Mouse (Mus musculus): ENCODE results near the gene Dtx3. TPM values are rescaled to one million over a fixed set of nuclear protein-coding genes. Genes with fewer than 3 reads are reported as not detected.
A peak's percentile ranks its signal among the peaks of the same experiment; 100 is the strongest.
"Not testable (repeated sequence)": the region's sequence is repeated elsewhere in the genome, so short reads cannot be mapped to it uniquely, and the experiment has no call there.

The Dtx3 gene
- total RNA-seq, 2 experiments from 2014 or later = 195 to 221 TPM

DNA sequence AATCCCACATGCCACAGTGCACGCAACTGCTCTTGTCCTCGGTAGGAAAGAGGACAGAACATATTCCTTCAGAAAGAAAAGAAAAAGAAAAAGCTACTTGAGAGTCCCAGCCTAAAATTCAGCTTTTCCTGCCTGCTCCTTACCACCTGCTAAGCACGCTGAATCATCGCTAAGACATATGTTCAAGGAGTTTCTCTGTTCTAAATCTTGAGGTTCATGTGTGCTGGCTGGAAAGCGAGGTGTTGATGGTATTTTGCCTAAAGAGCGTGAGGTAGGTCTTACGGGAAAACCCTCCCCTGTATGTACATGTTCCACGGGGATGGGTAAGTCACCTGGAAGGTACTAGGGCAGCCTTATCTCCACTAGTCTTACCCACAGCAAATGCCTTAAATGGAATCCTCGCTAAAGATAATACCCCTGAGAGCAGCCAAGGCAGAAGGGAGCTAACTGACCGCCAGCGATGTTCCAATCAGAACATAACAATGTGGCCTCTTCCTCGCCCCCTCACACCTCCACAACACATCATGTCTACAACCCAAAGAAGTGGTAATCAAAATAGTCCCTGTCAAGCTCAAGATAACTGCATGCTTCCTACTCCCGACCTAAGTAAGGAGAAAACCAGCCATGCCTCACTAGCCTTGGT lies 14.5 kb upstream of the Dtx3 start:
- intact Hi-C loops (cut with DNase I) = loop anchor here (2.0 kb wide), 1 partner anchor 15 kb away; the partner anchor contains the start of gene Dtx3
- peak in 1 of 2 experiments; percentile 68 for DNase-seq (ENCODE audit: low spot score in 2 of 2)

GRCm38 (mm10) chr10:127208921-127209320 lies 13.4 kb upstream of the Dtx3 start:
- DNase-seq (ENCODE audit: low spot score in 2 of 2) = no peak
- intact Hi-C loops (cut with DNase I) = no loop called here

DNA sequence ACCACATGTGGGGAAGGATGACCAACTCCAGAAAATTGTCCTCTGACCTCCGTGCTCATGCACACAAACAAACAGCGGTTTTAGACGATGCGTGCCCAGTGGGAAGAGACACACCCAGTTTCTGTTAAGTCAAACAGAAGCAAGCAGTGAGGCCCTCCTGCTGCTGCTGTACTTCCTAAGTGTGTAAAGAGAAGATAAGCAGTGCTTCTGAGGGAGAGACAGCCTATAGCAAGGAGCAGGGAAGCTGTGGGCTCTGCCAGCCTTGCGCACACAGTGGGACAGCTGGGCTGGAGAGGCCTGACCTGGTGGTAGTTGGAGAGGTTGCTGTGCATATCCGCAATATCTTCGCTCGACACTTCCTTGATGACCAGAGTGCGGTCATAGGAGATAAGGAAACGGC lies 9.8 kb upstream of the Dtx3 start:
- DNase-seq (ENCODE audit: low spot score in 2 of 2) = no peak

GRCm38 (mm10) chr10:127204589-127204988 lies 9.1 kb upstream of the Dtx3 start:
- intact Hi-C loops (cut with DNase I) = no loop called here
- DNase-seq (ENCODE audit: low spot score in 2 of 2) = no peak

More for the DNA sequence above, 9.8 kb upstream of the Dtx3 start:
- intact Hi-C loops (cut with DNase I) = no loop called here

GRCm38 (mm10) chr10:127203106-127203505 lies 7.6 kb upstream of the Dtx3 start:
- no peak for DNase-seq (ENCODE audit: low spot score in 2 of 2)
- intact Hi-C loops (cut with DNase I) = no loop called here

DNA sequence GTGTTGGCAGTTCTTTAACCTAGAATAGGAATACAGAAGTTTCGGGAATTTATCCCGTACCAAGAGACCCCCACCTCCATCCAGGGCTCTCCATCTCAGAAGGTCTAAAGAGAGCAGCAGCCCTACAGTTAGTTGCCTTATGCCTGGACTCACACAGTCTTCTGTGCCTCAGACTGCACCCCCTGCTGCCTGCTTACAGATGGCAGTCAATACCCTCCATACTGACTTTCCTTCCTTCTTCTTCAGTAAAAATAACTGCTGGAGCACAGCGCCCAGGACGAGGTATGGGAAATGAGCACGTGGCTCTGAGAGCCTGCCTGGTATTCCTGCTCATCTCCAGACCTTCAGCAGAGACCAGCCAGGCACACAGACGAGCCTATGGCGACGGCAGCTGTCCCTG lies 4.8 kb upstream of the Dtx3 start:
- intact Hi-C loops (cut with DNase I) = no loop called here

DNA sequence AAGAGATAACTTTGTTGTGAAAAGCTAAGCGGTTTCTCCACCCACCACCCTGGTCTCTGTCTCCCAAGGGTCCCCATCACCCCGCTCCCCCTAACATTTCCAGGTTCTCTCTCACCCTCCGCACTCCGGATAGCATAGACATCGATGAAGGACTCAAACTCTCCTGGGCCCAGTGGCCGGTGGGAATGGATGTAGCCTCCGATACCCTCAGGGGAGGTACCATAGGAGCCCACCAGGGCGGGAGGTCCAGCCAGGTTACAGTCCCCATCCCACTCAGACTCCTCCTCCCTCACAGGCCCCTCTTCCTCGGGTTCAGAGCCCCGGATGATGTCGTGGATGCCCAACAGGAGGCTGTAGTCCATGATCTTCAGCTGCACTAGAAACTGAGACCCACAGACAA lies 3.9 kb upstream of the Dtx3 start:
- intact Hi-C loops (cut with DNase I) = no loop called here
- DNase-seq (ENCODE audit: low spot score in 2 of 2) = no peak

More for the DNA sequence above, 4.8 kb upstream of the Dtx3 start:
- DNase-seq (ENCODE audit: low spot score in 2 of 2) = no peak

DNA sequence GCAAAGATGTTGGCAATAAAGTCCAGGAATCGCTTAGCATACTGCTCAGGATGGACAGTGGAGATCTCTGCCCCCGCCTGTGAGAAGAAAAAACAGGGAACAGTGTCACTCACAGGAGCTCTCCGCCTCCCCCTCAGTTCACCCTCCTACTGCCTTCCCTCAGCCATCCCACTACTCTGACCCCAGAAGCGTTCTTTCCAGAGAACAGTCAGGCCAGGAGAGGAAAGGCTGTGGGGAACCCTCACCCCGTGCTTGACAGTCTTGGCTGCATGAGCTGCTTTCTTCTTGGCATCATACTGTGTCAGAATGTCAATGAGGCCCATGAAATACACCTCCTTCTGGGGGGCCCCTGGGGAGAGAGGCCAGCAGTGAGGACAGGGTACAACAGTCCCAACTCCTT lies 3.5 kb upstream of the Dtx3 start:
- no peak for DNase-seq (ENCODE audit: low spot score in 2 of 2)
- intact Hi-C loops (cut with DNase I) = no loop called here

DNA sequence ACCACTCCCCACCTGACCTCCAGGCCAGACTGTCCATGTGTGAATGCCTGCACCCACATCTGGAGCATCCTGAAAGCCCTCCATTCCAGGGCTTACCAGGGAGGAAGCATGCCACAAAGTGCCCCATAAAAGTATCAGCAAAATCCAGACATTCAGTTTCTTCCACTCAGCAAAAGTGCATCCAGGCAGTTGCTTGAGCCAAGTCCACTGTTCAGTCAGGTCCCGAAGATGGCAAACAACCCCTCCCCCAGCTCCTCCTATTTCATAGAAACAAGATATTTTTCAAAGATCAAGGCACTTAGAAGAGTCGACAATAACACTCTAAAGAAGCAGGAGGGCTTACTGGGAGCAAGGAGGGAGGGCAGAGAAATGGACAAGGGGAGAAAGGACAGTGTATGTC lies 3.0 kb upstream of the Dtx3 start:
- intact Hi-C loops (cut with DNase I) = no loop called here
- no peak for DNase-seq (ENCODE audit: low spot score in 2 of 2)

- intact Hi-C loops (cut with DNase I) = no loop called here
- DNase-seq (ENCODE audit: low spot score in 2 of 2) = no peak
Measured at GRCm38 (mm10) chr10:127197505-127198110, 2.1 kb upstream of the Dtx3 start.

DNA sequence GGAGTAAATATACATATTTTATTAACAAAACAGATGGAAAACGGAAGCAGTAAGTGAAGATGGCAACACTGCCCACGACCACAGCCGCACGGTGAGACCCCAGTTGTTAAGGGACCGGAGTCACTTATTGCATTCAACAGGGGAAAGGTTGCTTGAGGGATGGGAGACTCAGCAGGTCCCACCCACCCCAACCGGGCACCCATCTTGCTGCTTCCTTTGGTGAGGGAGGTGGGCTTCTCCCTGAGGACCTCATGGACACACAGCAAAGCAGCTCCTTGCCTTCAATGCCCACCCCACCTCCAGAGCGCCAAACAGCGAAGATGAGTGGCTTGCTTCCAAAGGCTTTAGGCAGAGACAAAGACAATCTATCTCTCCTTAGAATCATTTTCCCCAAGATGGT lies 1.6 kb upstream of the Dtx3 start:
- no peak for DNase-seq (ENCODE audit: low spot score in 2 of 2)
- intact Hi-C loops (cut with DNase I) = no loop called here

DNA sequence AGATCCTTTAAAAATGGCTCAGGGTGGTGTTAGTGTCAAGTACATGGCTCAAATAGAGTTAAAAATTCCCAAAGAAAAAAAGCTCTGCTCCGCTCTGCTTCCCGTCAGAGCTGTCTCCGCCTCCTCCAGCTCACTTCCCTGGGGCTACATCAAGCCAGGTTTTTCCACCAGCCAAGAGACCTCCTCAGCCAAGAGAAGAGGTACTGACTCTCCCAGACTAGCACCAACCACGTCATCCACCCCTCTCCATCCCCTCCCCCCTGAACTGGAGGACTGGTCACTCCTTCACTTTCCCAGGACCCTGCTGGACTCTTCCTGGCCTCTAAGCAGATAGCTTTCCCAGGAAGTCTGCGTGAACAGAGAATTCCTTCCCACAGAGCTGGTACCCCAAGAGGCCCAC lies 864 bp upstream of the Dtx3 start:
- peak; percentile 67 to 74 for DNase-seq (ENCODE audit: low spot score in 2 of 2)
- intact Hi-C loops (cut with DNase I) = no loop called here

GRCm38 (mm10) chr10:127194428-127195327 lies 850 bp downstream of the Dtx3 start:
- intact Hi-C loops (cut with DNase I) = loop anchor here (2.0 kb wide), 1 partner anchor 16 kb away; the partner anchor contains the start of gene Pip4k2c
- DNase-seq (ENCODE audit: low spot score in 2 of 2) = peak in 1 of 2 experiments; percentile 66

DNA sequence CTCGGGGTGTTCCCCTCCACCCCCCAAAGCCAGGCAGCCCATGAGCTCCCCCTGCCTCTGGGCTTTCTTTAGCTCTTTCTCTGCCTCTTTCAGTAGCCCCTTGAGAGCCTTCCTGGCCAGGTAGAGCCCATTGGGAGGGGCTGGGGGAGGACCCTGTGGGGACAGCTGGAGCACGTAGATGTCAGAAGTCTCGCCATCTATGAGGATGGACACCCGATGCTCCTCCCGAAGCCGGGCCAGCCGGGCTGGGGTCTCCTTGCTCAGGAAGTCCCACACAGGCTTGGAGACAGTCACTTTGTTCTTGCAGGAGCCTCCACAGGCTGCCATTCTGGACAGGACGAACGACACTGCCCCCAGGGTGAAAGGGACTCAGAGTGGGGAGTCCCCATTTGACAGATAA lies 2.5 kb downstream of the Dtx3 start:
- DNase-seq (ENCODE audit: low spot score in 2 of 2) = no peak
- intact Hi-C loops (cut with DNase I) = no loop called here

DNA sequence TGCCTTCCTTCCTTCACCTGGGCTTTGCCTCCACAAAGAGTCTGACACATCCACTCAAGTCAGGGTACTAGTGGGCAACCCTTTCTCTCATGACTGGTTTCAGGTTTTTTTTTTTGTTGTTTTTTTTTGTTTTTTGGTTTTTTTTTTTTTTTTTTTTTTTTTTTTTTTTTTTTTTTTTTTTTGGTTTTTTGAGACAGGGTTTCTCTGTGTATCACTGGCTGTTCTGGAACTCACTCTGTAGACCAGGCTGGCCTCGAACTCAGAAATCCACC lies 3.5 kb downstream of the Dtx3 start:
- DNase-seq (ENCODE audit: low spot score in 2 of 2); intact Hi-C loops (cut with DNase I): not testable (repeated sequence)

DNA sequence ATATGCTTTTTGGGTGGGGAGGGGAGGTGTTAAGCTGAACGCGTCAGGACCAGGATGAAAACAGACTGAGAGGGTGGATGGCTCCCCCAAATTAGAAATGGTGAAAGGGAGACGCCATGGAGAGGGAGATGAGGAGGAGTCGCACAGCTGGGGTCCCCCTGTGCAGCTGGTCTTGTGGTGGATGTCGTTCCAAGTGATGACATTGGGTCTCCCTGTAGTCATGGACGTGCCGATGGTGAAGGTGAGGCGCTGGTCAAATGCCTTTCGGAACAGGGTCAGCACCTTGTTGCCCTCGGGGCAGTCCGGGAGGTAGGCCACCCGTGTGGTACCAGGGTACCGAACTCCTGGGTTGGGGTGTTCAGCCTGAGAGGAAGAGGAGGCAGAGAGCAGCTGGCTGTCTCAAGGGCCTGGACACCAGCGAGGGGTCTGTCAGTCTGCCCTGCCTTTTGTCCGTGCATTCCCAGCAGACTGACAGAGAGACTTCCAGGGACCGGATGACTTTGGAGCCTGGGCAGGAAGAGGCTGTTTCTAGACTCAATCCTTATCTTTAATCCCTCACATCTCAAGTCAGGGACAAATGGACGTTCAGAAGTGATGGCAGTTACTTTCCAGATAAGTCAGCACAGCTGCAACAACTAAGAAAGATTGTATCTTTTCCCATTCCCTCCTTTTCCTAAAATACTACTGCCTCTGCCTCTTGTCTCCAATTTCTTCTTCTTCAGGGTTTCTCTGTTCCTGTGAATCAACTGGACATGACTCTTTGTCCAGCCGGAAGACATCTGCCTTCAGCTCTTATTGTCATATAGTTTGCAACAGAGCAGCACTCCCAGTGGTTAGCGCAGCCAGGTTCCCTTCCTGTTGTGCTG lies 4.1 kb downstream of the Dtx3 start:
- intact Hi-C loops (cut with DNase I) = no loop called here
- DNase-seq (ENCODE audit: low spot score in 2 of 2) = no peak

- DNase-seq (ENCODE audit: low spot score in 2 of 2) = no peak
- intact Hi-C loops (cut with DNase I) = no loop called here
Measured at GRCm38 (mm10) chr10:127190398-127191190, 4.9 kb downstream of the Dtx3 start.

GRCm38 (mm10) chr10:127189651-127190381 lies 5.7 kb downstream of the Dtx3 start, which contains the start of gene Arhgef25:
Gene Arhgef25 (minus strand): TSS chr10:127190083.
- intact Hi-C loops (cut with DNase I) = no loop called here
- peak in 1 of 2 experiments; percentile 32 for DNase-seq (ENCODE audit: low spot score in 2 of 2)
